Mouse (Mus musculus): ENCODE measurements at regions not wholly inside any gene's neighbourhood (a gene's known extent, or its start where the extent isn't known, plus 50 kb on each side); places are given as distances from the start of the nearest gene placed in this dataset.

DNA sequence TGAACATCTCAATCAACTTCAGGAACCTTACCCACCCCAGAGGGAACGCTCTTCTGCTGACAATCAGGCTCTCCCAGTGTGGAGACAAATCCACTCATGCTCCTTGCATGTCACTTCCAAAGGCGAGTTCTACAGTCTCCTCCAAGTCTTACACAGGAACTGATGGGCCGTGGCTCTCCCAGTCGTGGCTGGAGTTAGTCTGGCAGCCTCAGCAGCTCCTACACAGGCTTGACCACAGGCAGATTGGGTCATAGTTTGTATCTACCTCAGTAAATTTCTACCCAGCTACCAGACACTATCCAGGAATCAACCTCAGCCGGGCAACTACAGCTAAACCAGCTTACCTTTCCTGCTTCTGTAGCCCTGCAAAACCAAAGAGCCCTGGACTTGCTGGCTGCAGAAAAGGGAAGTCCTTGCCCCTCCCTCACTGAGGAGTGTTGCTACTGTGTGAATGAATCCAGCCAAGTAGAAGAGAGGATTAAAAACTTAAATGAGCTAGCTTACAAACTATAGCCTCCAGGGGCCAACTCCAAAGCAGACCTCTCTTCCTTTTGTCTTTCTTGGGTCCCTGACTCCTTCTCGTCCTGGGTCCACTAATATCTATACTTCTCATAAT, 978.5 kb downstream of the 4930447A16Rik start:
- TF ChIP-seq CTCF (conservative IDR thresholded peaks at IDR 0.05; ENCODE audit: low read length) (no peak), POU5F1 (IDR thresholded peaks at IDR 0.05; ENCODE audit: borderline replicate concordance, low read length) (no peak), NANOG (IDR thresholded peaks at IDR 0.05; ENCODE audit: borderline replicate concordance, low read length) (no peak)

Measured in E14TG2a.4 (cell line).